Mouse (Mus musculus) C2C12 (cell line): ENCODE measurements at regions not wholly inside any gene's neighbourhood (a gene's known extent, or its start where the extent isn't known, plus 50 kb on each side); places are given as distances from the start of the nearest gene placed in this dataset.

Experiments
- H3K27me3 ChIP-seq: one replicate; pipeline ENCODE4 v1.6.1; 2011; ENCODE audit not compliant: control insufficient read depth, insufficient read depth, insufficient read length
- H3K36me3 ChIP-seq: one replicate; pipeline ENCODE4 v1.6.1; 2011; ENCODE audit not compliant: control insufficient read depth, insufficient read depth
- H3K4me3 ChIP-seq: one replicate; pipeline ENCODE4 v1.5.1; 2011; ENCODE audit warnings: mild to moderate bottlenecking, control low read depth; ENCODE audit not compliant: poor library complexity, insufficient read depth, severe bottlenecking
- H3K79me2 ChIP-seq: one replicate; pipeline ENCODE4 v1.6.1; 2011; ENCODE audit not compliant: control insufficient read depth, insufficient read depth
- H3K79me3 ChIP-seq: one replicate; pipeline ENCODE4 v1.6.1; 2011; ENCODE audit warnings: low read depth, control low read depth
- H3ac ChIP-seq: one replicate; pipeline ENCODE3; 2011; ENCODE audit warnings: low read depth; ENCODE audit not compliant: control insufficient read depth, insufficient read length
- CEBPB ChIP-seq: IDR thresholded peaks from one replicate; pipeline ENCODE4 v1.6.1; 2011; ENCODE audit warnings: low read depth, mild to moderate bottlenecking, control low read depth, moderate library complexity
- CTCF ChIP-seq: IDR thresholded peaks from one replicate; pipeline ENCODE4 v1.5.1; 2011; ENCODE audit not compliant: control insufficient read depth, insufficient read depth, insufficient read length
- FOSL1 ChIP-seq: IDR thresholded peaks from one replicate; pipeline ENCODE4 v1.8.0; 2011; ENCODE audit warnings: mild to moderate bottlenecking, low read length; ENCODE audit not compliant: poor library complexity, insufficient read depth, severe bottlenecking
- MAX ChIP-seq: IDR thresholded peaks from one replicate; pipeline ENCODE4 v1.6.1; 2011; ENCODE audit warnings: mild to moderate bottlenecking, control low read depth
- MYOD1 ChIP-seq: IDR thresholded peaks from one replicate; pipeline ENCODE4 v1.6.1; 2011; ENCODE audit warnings: low read depth; ENCODE audit not compliant: control insufficient read depth, insufficient read length
- MYOG ChIP-seq: IDR thresholded peaks from one replicate; pipeline ENCODE4 v1.6.1; 2011; ENCODE audit not compliant: control insufficient read depth, insufficient read length; ENCODE audit errors: extremely low read depth
- USF1 ChIP-seq: IDR thresholded peaks from one replicate; pipeline ENCODE4 v1.6.1; 2011; ENCODE audit warnings: low read depth, mild to moderate bottlenecking, control low read depth, moderate library complexity

GRCm38 (mm10) chr15:41920270-41920669 is 1786.1 kb downstream of the 9330182O14Rik start:
- no peaks in the 10 kb centered on the region for H3K79me3 ChIP-seq
- no peak overlapping the region for H3K4me3 ChIP-seq
- H3K36me3 ChIP-seq, result no peaks in the 10 kb centered on the region
- H3K79me2 ChIP-seq, result no peaks in the 10 kb centered on the region
- TF ChIP-seq MYOG (no peak), MYOD1 (peak; percentile 79), CEBPB (no peak), MAX (no peak), USF1 (peak; percentile 72), FOSL1 (no peak), CTCF (no peak)
- H3ac ChIP-seq, result no peak overlapping the region
- H3K27me3 ChIP-seq, result no peaks in the 10 kb centered on the region

- TF ChIP-seq CEBPB (no peak), MYOD1 (no peak), CTCF (no peak), MAX (no peak), USF1 (no peak), MYOG (no peak), FOSL1 (no peak)
- H3K27me3 ChIP-seq, result no peaks in the 10 kb centered on the region
- H3K79me2 ChIP-seq, result no peaks in the 10 kb centered on the region
- H3K4me3 ChIP-seq, result no peak overlapping the region
- no peak overlapping the region for H3ac ChIP-seq
- no peaks in the 10 kb centered on the region for H3K79me3 ChIP-seq
- no peaks in the 10 kb centered on the region for H3K36me3 ChIP-seq
Measured at GRCm38 (mm10) chr15:41936697-41937096, 1802.5 kb downstream of the 9330182O14Rik start.

- Histone ChIP-seq H3K79me2 (no peaks in the 10 kb centered on the region), H3K36me3 (no peaks in the 10 kb centered on the region), H3K79me3 (no peaks in the 10 kb centered on the region), H3ac (no peak overlapping the region), H3K4me3 (no peak overlapping the region), H3K27me3 (no peaks in the 10 kb centered on the region)
- TF ChIP-seq CEBPB, result no peak
- TF ChIP-seq MYOG, result no peak
- TF ChIP-seq CTCF, result no peak
- TF ChIP-seq USF1, result no peak
- no peak for TF ChIP-seq MYOD1
- TF ChIP-seq MAX, result no peak
- no peak for TF ChIP-seq FOSL1
Measured at GRCm38 (mm10) chr15:41945226-41945625, 1811.1 kb downstream of the 9330182O14Rik start.

- no peak for TF ChIP-seq USF1
- no peak for TF ChIP-seq CEBPB
- TF ChIP-seq CTCF, result no peak
- TF ChIP-seq MAX, result no peak
- no peak for TF ChIP-seq MYOG
- TF ChIP-seq MYOD1, result no peak
- no peak for TF ChIP-seq FOSL1
- no peaks in the 10 kb centered on the region for H3K79me3 ChIP-seq
- H3K36me3 ChIP-seq, result no peaks in the 10 kb centered on the region
- H3K27me3 ChIP-seq, result no peaks in the 10 kb centered on the region
- no peak overlapping the region for H3ac ChIP-seq
- H3K79me2 ChIP-seq, result no peaks in the 10 kb centered on the region
- no peak overlapping the region for H3K4me3 ChIP-seq
Measured at GRCm38 (mm10) chr15:41947888-41948287, 1813.7 kb downstream of the 9330182O14Rik start.

GRCm38 (mm10) chr15:41948347-41949093 is 1814.4 kb downstream of the 9330182O14Rik start:
- TF ChIP-seq FOSL1, result no peak
- no peak for TF ChIP-seq USF1
- Histone ChIP-seq H3ac (no peak overlapping the region), H3K79me3 (no peaks in the 10 kb centered on the region), H3K79me2 (no peaks in the 10 kb centered on the region), H3K36me3 (no peaks in the 10 kb centered on the region), H3K27me3 (no peaks in the 10 kb centered on the region), H3K4me3 (no peak overlapping the region)

GRCm38 (mm10) chr15:41949094-41949461 is 1814.9 kb downstream of the 9330182O14Rik start:
- Histone ChIP-seq H3K4me3 (no peak overlapping the region), H3ac (no peak overlapping the region), H3K79me3 (no peaks in the 10 kb centered on the region), H3K79me2 (no peaks in the 10 kb centered on the region), H3K27me3 (no peaks in the 10 kb centered on the region), H3K36me3 (no peaks in the 10 kb centered on the region)
- no peak for TF ChIP-seq MYOG
- TF ChIP-seq USF1, result no peak
- no peak for TF ChIP-seq CEBPB
- no peak for TF ChIP-seq FOSL1
- TF ChIP-seq MAX, result no peak
- TF ChIP-seq MYOD1, result no peak
- no peak for TF ChIP-seq CTCF
